Mouse (Mus musculus) thymus, adult 2 months (tissue): Measurements from ENCODE around the gene Xrcc2.
"Not testable (repeated sequence)": the region's sequence is repeated elsewhere in the genome, so short reads cannot be mapped to it uniquely, and the experiment has no call there.

Experiments used
- CTCF ChIP-seq: fragments of 200-500 bp; IDR thresholded peaks from 2 replicates; pipeline ENCODE4 v1.5.1; 2012; ENCODE audit warnings: mild to moderate bottlenecking, control low read depth, low read length, moderate library complexity, borderline replicate concordance; ENCODE audit not compliant: control insufficient read depth, poor library complexity, insufficient read depth; ENCODE audit errors: extremely low read depth
- POLR2A ChIP-seq: fragments of 200-500 bp; IDR thresholded peaks from 2 replicates; pipeline ENCODE4 v1.6.1; 2012; ENCODE audit warnings: mild to moderate bottlenecking, low read length, control low read depth, moderate library complexity; ENCODE audit not compliant: control insufficient read depth, poor library complexity, insufficient read depth; ENCODE audit errors: extremely low read depth

GRCm38 (mm10) chr5:25713001-25713706, 7.5 kb upstream of the Xrcc2 start:
- not testable (repeated sequence) for TF ChIP-seq POLR2A, CTCF
